Comparison of ENCODE assay signal across 9 mouse cellular contexts in the genomic region with DNA sequence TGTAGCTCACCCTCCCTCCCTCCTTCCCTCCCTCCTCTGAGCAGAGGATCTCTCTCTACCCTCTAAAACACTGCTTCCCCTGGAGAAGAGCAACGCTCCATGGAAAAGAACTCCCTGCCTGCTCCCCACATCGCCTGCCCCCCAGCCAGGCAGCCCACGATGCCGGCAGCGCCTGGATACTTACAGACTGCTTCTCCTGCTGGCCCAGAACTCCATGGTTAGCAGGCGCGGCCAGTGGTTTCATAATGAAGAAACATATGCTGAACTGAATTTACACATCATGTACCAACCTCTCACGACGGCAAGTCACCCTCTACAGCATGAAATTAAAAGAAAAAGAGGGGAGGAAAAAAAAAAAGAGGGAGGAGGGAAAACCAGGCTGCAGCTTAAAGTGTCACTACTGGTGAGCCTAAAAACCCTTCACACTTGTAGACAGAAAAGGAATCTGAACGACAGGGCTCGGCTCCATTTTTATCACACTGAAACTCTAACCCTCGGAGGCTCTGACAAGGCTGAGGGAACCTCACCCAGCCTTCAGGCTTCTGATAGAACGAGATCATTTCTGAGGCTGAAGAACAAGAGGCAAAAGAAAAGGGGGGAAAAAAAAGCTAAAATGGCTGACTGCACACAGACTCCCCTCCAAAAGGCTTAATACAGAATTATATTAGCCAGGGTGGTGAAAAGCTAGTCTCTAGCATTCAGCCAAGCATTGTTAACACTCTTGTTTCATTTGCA.
DNase-seq lines count a peak whose midpoint lies in the region; ATAC-seq and TF ChIP-seq lines count a peak whose summit lies in the region.
"Had no signal": no experiment of that assay in that cellular context is flagged by ENCODE, and none has a peak within 500 bp of the region (broad histone marks: within the 10 kb centered on the region; RNA-seq: fewer than 3 reads in every experiment).

No protein-coding gene starts in this region.

- H3K9ac ChIP-seq in forebrain, embryonic 15.5 days (replicated peaks), result peak overlapping the region; percentile 54
- no peak overlapping the region for H3K9ac ChIP-seq in intestine, embryonic 15.5 days
- peak overlapping the region; percentile 85 for H3K9ac ChIP-seq in midbrain, embryonic 16.5 days (ENCODE audit: low read depth, low read length)
- H3K9ac ChIP-seq: liver, embryonic 14.5 days had no signal

- H3K27ac ChIP-seq in forebrain, embryonic 15.5 days (replicated peaks), result peak overlapping the region; percentile 87
- peak overlapping the region; percentile 36 for H3K27ac ChIP-seq in intestine, embryonic 15.5 days
- peak overlapping the region; percentile 96 for H3K27ac ChIP-seq in midbrain, embryonic 16.5 days (ENCODE audit: low read length)
- H3K27ac ChIP-seq: liver, embryonic 14.5 days had no signal

- DNase-seq in adrenal gland, postnatal 10 days, result peak; percentile 31
- no peak for DNase-seq in adrenal gland, adult 8-10 months
- DNase-seq in brain, embryonic 14.5 days (ENCODE audit: low read depth), result peak; percentile 71
- no peak for DNase-seq in T-cell, adult 2 months (ENCODE audit: low spot score)
- DNase-seq in thymus, postnatal 36 days, result no peak

- peak overlapping the region; percentile 41 for H3K4me3 ChIP-seq in forebrain, embryonic 15.5 days
- H3K4me3 ChIP-seq in intestine, embryonic 15.5 days (replicated peaks), result 0 out of 2 replicates have a peak overlapping the region, but pooled peaks have one; percentile 3
- H3K4me3 ChIP-seq in midbrain, embryonic 16.5 days (ENCODE audit: low read depth, low read length), result peak overlapping the region; percentile 57

- H3K27me3 ChIP-seq in forebrain, embryonic 15.5 days, result no peaks in the 10 kb centered on the region
- H3K27me3 ChIP-seq in intestine, embryonic 15.5 days (replicated peaks), result no peaks in the 10 kb centered on the region
- no peaks in the 10 kb centered on the region for H3K27me3 ChIP-seq in midbrain, embryonic 16.5 days (ENCODE audit: control insufficient read depth, insufficient read depth, low read depth, low read length)

- TF ChIP-seq POLR2A in brain, embryonic 14.5 days (IDR thresholded peaks at IDR 0.05; ENCODE audit: borderline replicate concordance, extremely low read depth, insufficient read depth, insufficient read length, poor library complexity, severe bottlenecking), result no peak

- TF ChIP-seq CTCF in brain, embryonic 14.5 days (IDR thresholded peaks at IDR 0.05; ENCODE audit: borderline replicate concordance, extremely low read depth, insufficient read depth, insufficient read length), result no peak

- WGBS in forebrain, embryonic 15.5 days, result 6% methylated on average over 13 of the region's 13 CpGs
- 30% methylated on average over 13 of the region's 13 CpGs for WGBS in intestine, embryonic 15.5 days
- WGBS in midbrain, embryonic 16.5 days, result 4% methylated on average over 13 of the region's 13 CpGs

- H3K4me2 ChIP-seq in forebrain, embryonic 15.5 days (replicated peaks), result peak overlapping the region; percentile 54
- H3K4me2 ChIP-seq in intestine, embryonic 15.5 days (replicated peaks), result peak overlapping the region; percentile 38
- H3K4me2 ChIP-seq in midbrain, embryonic 16.5 days (ENCODE audit: low read length), result peak overlapping the region; percentile 64

- ATAC-seq in forebrain, embryonic 15.5 days (replicated peaks), result peak; percentile 70
- 0 out of 2 replicates have a peak, but pooled peaks have one; percentile 22 for ATAC-seq in intestine, embryonic 15.5 days
- ATAC-seq in midbrain, embryonic 16.5 days, result peak; percentile 57

- H3K4me1 ChIP-seq in forebrain, embryonic 15.5 days, result peaks cover 62% of the 10 kb centered on the region
- peaks cover 13% of the 10 kb centered on the region; the same call in 1 of the 2 replicates for H3K4me1 ChIP-seq in intestine, embryonic 15.5 days (replicated peaks)
- peaks cover 34% of the 10 kb centered on the region for H3K4me1 ChIP-seq in midbrain, embryonic 16.5 days (ENCODE audit: control insufficient read depth, insufficient read depth, low read length)

- H3K9me3 ChIP-seq in forebrain, embryonic 15.5 days, result no peaks in the 10 kb centered on the region
- no peaks in the 10 kb centered on the region for H3K9me3 ChIP-seq in intestine, embryonic 15.5 days
- no peaks in the 10 kb centered on the region for H3K9me3 ChIP-seq in midbrain, embryonic 16.5 days (replicated peaks; ENCODE audit: control insufficient read depth, low read length, poor library complexity, severe bottlenecking)

- H3K36me3 ChIP-seq in forebrain, embryonic 15.5 days, result no peaks in the 10 kb centered on the region
- H3K36me3 ChIP-seq in intestine, embryonic 15.5 days, result no peaks in the 10 kb centered on the region
- no peaks in the 10 kb centered on the region for H3K36me3 ChIP-seq in midbrain, embryonic 16.5 days (ENCODE audit: control insufficient read depth, insufficient read depth, low read length)

Comparison
In these comparisons a context has a peak if more than half of its experiments do, and no peak if none do; other contexts are left out.
1. DNase-seq: peak in adrenal gland, postnatal 10 days (single experiment) and brain, embryonic 14.5 days (single experiment); none in adrenal gland, adult 8-10 months (single experiment), T-cell, adult 2 months (single experiment) and thymus, postnatal 36 days (0 of 2).
2. H3K27ac ChIP-seq: peak in every context shown above with its lines; median percentile 96 in midbrain, embryonic 16.5 days; 87 in forebrain, embryonic 15.5 days; 36 in intestine, embryonic 15.5 days.
3. H3K4me3 ChIP-seq: peak in every context shown above with its lines; median percentile 57 in midbrain, embryonic 16.5 days; 41 in forebrain, embryonic 15.5 days; 3 in intestine, embryonic 15.5 days.
4. Peak in every context shown above with its lines, with median percentiles within 50 percentile points of each other: ATAC-seq and H3K4me2 ChIP-seq.